ENCODE assay signal across 10 mouse cellular contexts in the genomic region with DNA sequence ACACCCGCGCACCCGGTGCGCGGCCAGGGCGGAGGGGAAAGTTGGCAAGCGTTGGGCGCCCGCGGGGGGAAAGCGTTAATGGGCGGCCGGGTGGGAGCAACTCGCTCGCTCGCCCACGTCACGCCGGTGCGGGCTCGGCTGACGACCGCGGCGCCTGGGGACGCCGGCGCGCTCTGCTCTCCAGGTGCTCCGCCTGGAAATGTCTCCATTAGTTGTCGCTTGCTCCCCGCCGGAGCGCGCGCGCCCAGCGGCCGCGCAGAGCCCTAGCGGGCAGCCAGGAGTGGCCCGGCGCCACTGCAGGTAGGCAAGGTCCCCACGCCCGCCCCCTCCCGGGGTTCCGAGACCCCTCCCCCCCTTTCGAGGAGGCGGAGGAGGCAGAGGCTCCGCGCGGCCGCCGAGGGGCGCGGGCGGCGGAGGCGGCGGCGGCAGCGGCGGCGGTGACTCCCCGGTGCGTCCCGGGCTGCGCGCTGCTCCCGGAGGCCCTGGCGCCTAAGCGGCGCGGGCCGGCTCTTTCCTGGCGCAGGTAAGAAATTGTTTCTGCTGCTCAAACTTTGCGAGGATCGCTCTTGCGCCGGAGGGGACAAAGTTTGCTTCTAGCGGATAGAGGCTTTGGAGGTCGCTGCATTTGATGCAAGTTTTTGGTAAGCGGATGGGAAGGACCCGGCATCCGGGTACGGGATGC. TPM values are rescaled to one million over a fixed set of nuclear protein-coding genes. Genes with fewer than 3 reads are reported as not detected.
A peak's percentile ranks its signal among the peaks of the same experiment; 100 is the strongest.
DNase-seq lines count a peak whose midpoint lies in the region; ATAC-seq and TF ChIP-seq lines count a peak whose summit lies in the region.
"Had no signal": no experiment of that assay in that cellular context is flagged by ENCODE, and none has a peak within 500 bp of the region (broad histone marks: within the 10 kb centered on the region; RNA-seq: fewer than 3 reads in every experiment).

A gene (plus strand): TSS at position 126 of the 682 bp plus-strand sequence.

- WGBS in lung, postnatal 0 days, result under 1% methylated on average over 57 of the region's 86 CpGs
- 2% methylated on average over 86 of the region's 86 CpGs for WGBS in lung, adult 2 months
- WGBS in heart, embryonic 16.5 days, result 1% methylated on average over 86 of the region's 86 CpGs
- WGBS in limb, embryonic 14.5 days, result under 1% methylated on average over 43 of the region's 86 CpGs

- peak within 1 kb of the TSS; percentile 12; the same call in 1 of the 2 replicates for H3K4me3 ChIP-seq in lung, postnatal 0 days (ENCODE audit: low read depth, low read length)
- no peak within 1 kb of the TSS for H3K4me3 ChIP-seq in lung, adult 2 months (replicated peaks; ENCODE audit: extremely low read depth, low read depth, low read length)
- H3K4me3 ChIP-seq in heart, embryonic 16.5 days (ENCODE audit: low read length), result peak within 1 kb of the TSS; percentile 67
- peak within 1 kb of the TSS; percentile 44 for H3K4me3 ChIP-seq in limb, embryonic 14.5 days (replicated peaks; ENCODE audit: low read length)
- H3K4me3 ChIP-seq in layer of hippocampus, adult 2 months, result no peak within 1 kb of the TSS

- H3K9me3 ChIP-seq in lung, postnatal 0 days (ENCODE audit: low read length), result no peaks in the 10 kb centered on the region
- no peaks in the 10 kb centered on the region for H3K9me3 ChIP-seq in heart, embryonic 16.5 days (replicated peaks; ENCODE audit: control insufficient read depth, low read length)
- no peaks in the 10 kb centered on the region for H3K9me3 ChIP-seq in limb, embryonic 14.5 days (ENCODE audit: control insufficient read depth, low read length)

- peak within 1 kb of the TSS; percentile 30 for H3K4me2 ChIP-seq in lung, postnatal 0 days (replicated peaks; ENCODE audit: low read depth, low read length)
- H3K4me2 ChIP-seq in heart, embryonic 16.5 days (ENCODE audit: low read depth, low read length), result peak within 1 kb of the TSS; percentile 74
- H3K4me2 ChIP-seq in limb, embryonic 14.5 days (replicated peaks; ENCODE audit: low read depth, low read length, severe bottlenecking), result peak within 1 kb of the TSS; percentile 89

- no peak within 1 kb of the TSS for H3K9ac ChIP-seq in lung, postnatal 0 days (replicated peaks; ENCODE audit: low read depth)
- H3K9ac ChIP-seq in heart, embryonic 16.5 days (ENCODE audit: low read length), result peak within 1 kb of the TSS; percentile 86
- H3K9ac ChIP-seq in limb, embryonic 14.5 days (ENCODE audit: low read depth, low read length, severe bottlenecking), result peak within 1 kb of the TSS; percentile 49

- DNase-seq in lung, postnatal 0 days (ENCODE audit: low spot score), result no peak
- no peak for DNase-seq in lung, adult 2 months
- DNase-seq in limb, embryonic 14.5 days (ENCODE audit: low spot score), result no peak
- no peak for DNase-seq in layer of hippocampus, adult 2 months (ENCODE audit: low spot score in 2 of 2)
- DNase-seq in frontal cortex, postnatal 36 days (ENCODE audit: low spot score in 2 of 2), result no peak
- DNase-seq in cerebellum, postnatal 14 days, result no peak
- DNase-seq: thymus, postnatal 4 days had no signal

- peaks cover 9% of the 10 kb centered on the region for H3K4me1 ChIP-seq in lung, postnatal 0 days (ENCODE audit: insufficient read depth, low read depth, low read length)
- H3K4me1 ChIP-seq in lung, adult 2 months (ENCODE audit: control insufficient read depth, insufficient read depth, low read length), result 0 out of 2 replicates have a peak, but pooled peaks cover 3% of the 10 kb centered on the region
- peaks cover 25% of the 10 kb centered on the region for H3K4me1 ChIP-seq in heart, embryonic 16.5 days (ENCODE audit: control insufficient read depth, insufficient read depth, low read length)
- peaks cover 10% of the 10 kb centered on the region; the same call in 1 of the 2 replicates for H3K4me1 ChIP-seq in limb, embryonic 14.5 days (ENCODE audit: control insufficient read depth, insufficient read depth, low read length)

- peaks cover 67% of the 10 kb centered on the region for H3K27me3 ChIP-seq in lung, postnatal 0 days (replicated peaks; ENCODE audit: insufficient read depth, low read length)
- peaks cover 63% of the 10 kb centered on the region for H3K27me3 ChIP-seq in heart, embryonic 16.5 days (ENCODE audit: control insufficient read depth, insufficient read depth, low read length)
- H3K27me3 ChIP-seq in limb, embryonic 14.5 days (ENCODE audit: control insufficient read depth, insufficient read depth, low read length), result peaks cover 84% of the 10 kb centered on the region

- TF ChIP-seq CTCF in lung, postnatal 0 days (IDR thresholded peaks at IDR 0.05), result no peak
- no peak for TF ChIP-seq CTCF in lung, adult 2 months (IDR thresholded peaks at IDR 0.05; ENCODE audit: insufficient read depth, low read length)
- no peak for TF ChIP-seq CTCF in layer of hippocampus, adult 2 months (conservative IDR thresholded peaks at IDR 0.05)

- no peak within 1 kb of the TSS for H3K27ac ChIP-seq in lung, postnatal 0 days (ENCODE audit: low read length)
- peak within 1 kb of the TSS; percentile 96 for H3K27ac ChIP-seq in heart, embryonic 16.5 days (ENCODE audit: low read length)
- no peak within 1 kb of the TSS for H3K27ac ChIP-seq in limb, embryonic 14.5 days (replicated peaks; ENCODE audit: low read depth, low read length)
- no peak within 1 kb of the TSS for H3K27ac ChIP-seq in layer of hippocampus, adult 2 months

- no peak for ATAC-seq in lung, postnatal 0 days
- ATAC-seq in heart, embryonic 16.5 days (replicated peaks; ENCODE audit: extremely low read depth, insufficient read depth, low FRiP score), result peak; percentile 53
- no peak for ATAC-seq in limb, embryonic 14.5 days (ENCODE audit: low FRiP score, low read depth)
- ATAC-seq in inflammation-experienced regulatory T-cells, adult 6 months, result no peak

- H3K36me3 ChIP-seq in lung, postnatal 0 days (ENCODE audit: insufficient read depth, low read length), result no peaks in the 10 kb centered on the region
- no peaks in the 10 kb centered on the region for H3K36me3 ChIP-seq in heart, embryonic 16.5 days (ENCODE audit: control insufficient read depth, insufficient read depth)
- H3K36me3 ChIP-seq in limb, embryonic 14.5 days (ENCODE audit: control insufficient read depth, insufficient read depth, low read length), result no peaks in the 10 kb centered on the region

- no peak for TF ChIP-seq EP300 in lung, postnatal 0 days (IDR thresholded peaks at IDR 0.05)

- TF ChIP-seq POLR2A in lung, adult 2 months (IDR thresholded peaks at IDR 0.05; ENCODE audit: borderline replicate concordance, extremely low read depth, low read depth, low read length), result no peak
- TF ChIP-seq POLR2A in limb, embryonic 14.5 days (IDR thresholded peaks at IDR 0.05; ENCODE audit: borderline replicate concordance, extremely low read depth, insufficient read depth, insufficient read length), result no peak

RNA-seq across cellular contexts. Expression of the gene that starts here (rescaled TPM):
- not detected in 2 replicates for polyA plus RNA-seq in lung, postnatal 0 days (2015; fragmentation: Nextera tagmentation; extraction: Ambion mirVana)
- polyA plus RNA-seq in lung, adult 2 months (2012; rRNA removed), result not detected in 2 replicates
- polyA plus RNA-seq in heart, embryonic 16.5 days (2015; fragmentation: Nextera tagmentation; extraction: Ambion mirVana), result 42.2 and 50.2 TPM in 2 replicates
- 6.7 and 7.4 TPM in 2 replicates for polyA plus RNA-seq in limb, embryonic 14.5 days (2012; rRNA removed)
- 8.9 TPM in 2 replicates for polyA plus RNA-seq in limb, embryonic 14.5 days (2014; fragmentation: Nextera tagmentation; extraction: Ambion mirVana)
- not detected for polyA plus RNA-seq in inflammation-experienced regulatory T-cells, adult 6 months (2017; shearing (Covaris generic))
- not detected for total RNA-seq in layer of hippocampus, adult 2 months (2021)
- total RNA-seq: MEL had no signal

Comparison
In these comparisons a context has a peak if more than half of its experiments do, and no peak if none do; other contexts are left out.
1. H3K4me3 ChIP-seq: peak in lung, postnatal 0 days (single experiment), heart, embryonic 16.5 days (single experiment) and limb, embryonic 14.5 days (single experiment); none in lung, adult 2 months (single experiment) and layer of hippocampus, adult 2 months (single experiment).
2. H3K4me2 ChIP-seq: peak in every context shown above with its lines; median percentile 89 in limb, embryonic 14.5 days; 74 in heart, embryonic 16.5 days; 30 in lung, postnatal 0 days.